Mouse (Mus musculus): ENCODE measurements around the gene Actr5. TPM values are rescaled to one million over a fixed set of nuclear protein-coding genes. Genes with fewer than 3 reads are reported as not detected.

Gene Actr5
- polyA plus RNA-seq, 1 experiment from 2014 or later: 10.1 TPM

GRCm38 (mm10) chr2:158669199-158670195 is 44.8 kb downstream of the Actr5 start:
- peaks cover 37% of the 10 kb centered on the region for H3K4me1 ChIP-seq
- 44% methylated on average over 13 of the region's 13 CpGs for WGBS
- no peak overlapping the region for H3K27ac ChIP-seq
- H3K4me3 ChIP-seq: peak overlapping the region; percentile 50
- H3K27me3 ChIP-seq: peaks cover 55% of the 10 kb centered on the region
- peak overlapping the region; percentile 90 for H3K4me2 ChIP-seq
- no peak for ATAC-seq (ENCODE audit: borderline replicate concordance, extremely low read depth, low FRiP score, low TSS enrichment)
- no peaks in the 10 kb centered on the region for H3K9me3 ChIP-seq
- H3K36me3 ChIP-seq: no peaks in the 10 kb centered on the region
- H3K9ac ChIP-seq: no peak overlapping the region

GRCm38 (mm10) chr2:158670571-158670970 is 45.9 kb downstream of the Actr5 start:
- ATAC-seq (ENCODE audit: borderline replicate concordance, extremely low read depth, low FRiP score, low TSS enrichment): no peak
- WGBS: 59% methylated on average over 10 of the region's 10 CpGs
- H3K36me3 ChIP-seq: no peaks in the 10 kb centered on the region
- H3K27me3 ChIP-seq: peaks cover 50% of the 10 kb centered on the region
- no peak overlapping the region for H3K27ac ChIP-seq
- H3K4me3 ChIP-seq: no peak overlapping the region
- H3K9ac ChIP-seq: no peak overlapping the region
- H3K9me3 ChIP-seq: no peaks in the 10 kb centered on the region
- peaks cover 37% of the 10 kb centered on the region for H3K4me1 ChIP-seq
- peak overlapping the region; percentile 4; the same call in 1 of the 2 replicates for H3K4me2 ChIP-seq

GRCm38 (mm10) chr2:158672829-158673228 is 48.1 kb downstream of the Actr5 start:
- no peak overlapping the region for H3K4me2 ChIP-seq
- no peak overlapping the region for H3K4me3 ChIP-seq
- 9% methylated on average over 6 of the region's 6 CpGs for WGBS
- H3K27ac ChIP-seq: peak overlapping the region; percentile 63
- ATAC-seq (ENCODE audit: borderline replicate concordance, extremely low read depth, low FRiP score, low TSS enrichment): 0 out of 2 replicates have a peak, but pooled peaks have one; percentile 39
- H3K27me3 ChIP-seq: peaks cover 29% of the 10 kb centered on the region
- H3K36me3 ChIP-seq: no peaks in the 10 kb centered on the region
- no peak overlapping the region for H3K9ac ChIP-seq
- H3K4me1 ChIP-seq: peaks cover 26% of the 10 kb centered on the region
- H3K9me3 ChIP-seq: no peaks in the 10 kb centered on the region

GRCm38 (mm10) chr2:158673493-158673892 is 48.8 kb downstream of the Actr5 start:
- WGBS: 44% methylated on average over 4 of the region's 4 CpGs
- Histone ChIP-seq H3K4me3 (no peak overlapping the region), H3K27me3 (peaks cover 22% of the 10 kb centered on the region), H3K4me2 (peak overlapping the region; percentile 21; the same call in 1 of the 2 replicates), H3K27ac (peak overlapping the region; percentile 63), H3K9me3 (no peaks in the 10 kb centered on the region), H3K36me3 (no peaks in the 10 kb centered on the region), H3K4me1 (peaks cover 20% of the 10 kb centered on the region), H3K9ac (no peak overlapping the region)
- ATAC-seq (ENCODE audit: borderline replicate concordance, extremely low read depth, low FRiP score, low TSS enrichment): no peak

- H3K4me1 ChIP-seq: peaks cover 19% of the 10 kb centered on the region
- ATAC-seq (ENCODE audit: borderline replicate concordance, extremely low read depth, low FRiP score, low TSS enrichment): no peak
- H3K9ac ChIP-seq: no peak overlapping the region
- no peak overlapping the region for H3K27ac ChIP-seq
- no peak overlapping the region for H3K4me2 ChIP-seq
- H3K27me3 ChIP-seq: peaks cover 15% of the 10 kb centered on the region
- no peak overlapping the region for H3K4me3 ChIP-seq
- no peaks in the 10 kb centered on the region for H3K9me3 ChIP-seq
- WGBS: 61% methylated on average over 6 of the region's 6 CpGs
- no peaks in the 10 kb centered on the region for H3K36me3 ChIP-seq
Measured at GRCm38 (mm10) chr2:158674131-158674530, 49.4 kb downstream of the Actr5 start.

GRCm38 (mm10) chr2:158674759-158675158 is 50.1 kb downstream of the Actr5 start:
- no peak for ATAC-seq (ENCODE audit: borderline replicate concordance, extremely low read depth, low FRiP score, low TSS enrichment)
- Histone ChIP-seq H3K4me1 (peaks cover 19% of the 10 kb centered on the region), H3K4me2 (no peak overlapping the region), H3K9me3 (no peaks in the 10 kb centered on the region), H3K9ac (no peak overlapping the region), H3K27me3 (peaks cover 9% of the 10 kb centered on the region), H3K36me3 (no peaks in the 10 kb centered on the region), H3K4me3 (no peak overlapping the region), H3K27ac (no peak overlapping the region)
- WGBS: 72% methylated on average over 7 of the region's 7 CpGs

GRCm38 (mm10) chr2:158675161-158675560 is 50.5 kb downstream of the Actr5 start:
- Histone ChIP-seq H3K4me1 (peaks cover 22% of the 10 kb centered on the region), H3K36me3 (no peaks in the 10 kb centered on the region), H3K9ac (no peak overlapping the region), H3K27ac (no peak overlapping the region), H3K9me3 (no peaks in the 10 kb centered on the region), H3K4me3 (no peak overlapping the region), H3K4me2 (no peak overlapping the region), H3K27me3 (peaks cover 5% of the 10 kb centered on the region; the same call in 1 of the 2 replicates)
- WGBS: 65% methylated on average over 6 of the region's 6 CpGs
- no peak for ATAC-seq (ENCODE audit: borderline replicate concordance, extremely low read depth, low FRiP score, low TSS enrichment)

- no peak overlapping the region for H3K4me2 ChIP-seq
- no peak overlapping the region for H3K4me3 ChIP-seq
- no peaks in the 10 kb centered on the region for H3K36me3 ChIP-seq
- H3K27me3 ChIP-seq: no peaks in the 10 kb centered on the region
- H3K9ac ChIP-seq: no peak overlapping the region
- WGBS: 79% methylated on average over 12 of the region's 12 CpGs
- H3K27ac ChIP-seq: no peak overlapping the region
- ATAC-seq (ENCODE audit: borderline replicate concordance, extremely low read depth, low FRiP score, low TSS enrichment): no peak
- peaks cover 26% of the 10 kb centered on the region for H3K4me1 ChIP-seq
- no peaks in the 10 kb centered on the region for H3K9me3 ChIP-seq
Measured at GRCm38 (mm10) chr2:158675907-158676533, 51.3 kb downstream of the Actr5 start.

GRCm38 (mm10) chr2:158677946-158678345 is 53.3 kb downstream of the Actr5 start:
- no peak overlapping the region for H3K9ac ChIP-seq
- no peak overlapping the region for H3K4me2 ChIP-seq
- H3K27ac ChIP-seq: no peak overlapping the region
- H3K4me3 ChIP-seq: no peak overlapping the region
- H3K4me1 ChIP-seq: peaks cover 39% of the 10 kb centered on the region
- no peaks in the 10 kb centered on the region for H3K27me3 ChIP-seq
- H3K36me3 ChIP-seq: no peaks in the 10 kb centered on the region
- 69% methylated on average over 8 of the region's 8 CpGs for WGBS
- ATAC-seq (ENCODE audit: borderline replicate concordance, extremely low read depth, low FRiP score, low TSS enrichment): no peak
- H3K9me3 ChIP-seq: no peaks in the 10 kb centered on the region

GRCm38 (mm10) chr2:158679091-158679490 is 54.4 kb downstream of the Actr5 start:
- H3K9me3 ChIP-seq: no peaks in the 10 kb centered on the region
- no peaks in the 10 kb centered on the region for H3K36me3 ChIP-seq
- ATAC-seq (ENCODE audit: borderline replicate concordance, extremely low read depth, low FRiP score, low TSS enrichment): no peak
- no peak overlapping the region for H3K9ac ChIP-seq
- peaks cover 33% of the 10 kb centered on the region for H3K4me1 ChIP-seq
- no peak overlapping the region for H3K4me2 ChIP-seq
- no peaks in the 10 kb centered on the region for H3K27me3 ChIP-seq
- 88% methylated on average over 7 of the region's 7 CpGs for WGBS
- no peak overlapping the region for H3K4me3 ChIP-seq
- no peak overlapping the region for H3K27ac ChIP-seq

- peaks cover 31% of the 10 kb centered on the region for H3K4me1 ChIP-seq
- 42% methylated on average over 10 of the region's 10 CpGs for WGBS
- no peak overlapping the region for H3K9ac ChIP-seq
- no peaks in the 10 kb centered on the region for H3K9me3 ChIP-seq
- H3K4me2 ChIP-seq: no peak overlapping the region
- no peak overlapping the region for H3K4me3 ChIP-seq
- H3K27me3 ChIP-seq: no peaks in the 10 kb centered on the region
- no peaks in the 10 kb centered on the region for H3K36me3 ChIP-seq
- no peak for ATAC-seq (ENCODE audit: borderline replicate concordance, extremely low read depth, low FRiP score, low TSS enrichment)
- H3K27ac ChIP-seq: peak overlapping the region; percentile 76
Measured at GRCm38 (mm10) chr2:158680357-158680889, 55.7 kb downstream of the Actr5 start.

GRCm38 (mm10) chr2:158681714-158682113 is 57.0 kb downstream of the Actr5 start:
- no peak overlapping the region for H3K4me2 ChIP-seq
- ATAC-seq (ENCODE audit: borderline replicate concordance, extremely low read depth, low FRiP score, low TSS enrichment): no peak
- peak overlapping the region; percentile 76; the same call in 1 of the 2 replicates for H3K27ac ChIP-seq
- no peaks in the 10 kb centered on the region for H3K27me3 ChIP-seq
- no peak overlapping the region for H3K4me3 ChIP-seq
- peaks cover 31% of the 10 kb centered on the region for H3K4me1 ChIP-seq
- 68% methylated on average over 6 of the region's 6 CpGs for WGBS
- no peaks in the 10 kb centered on the region for H3K36me3 ChIP-seq
- H3K9ac ChIP-seq: no peak overlapping the region
- no peaks in the 10 kb centered on the region for H3K9me3 ChIP-seq
